Mouse (Mus musculus): ENCODE results near the gene Zp1. TPM values are rescaled to one million over a fixed set of nuclear protein-coding genes. Genes with fewer than 3 reads are reported as not detected.

Zp1 gene
- total RNA-seq, 2 experiments from 2014 or later, result not detected

GRCm38 (mm10) chr19:10892201-10892600 is 28.2 kb downstream of the Zp1 start:
- DNase-seq, result no peak
- Histone ChIP-seq H3K27ac (no peak overlapping the region), H3K4me3 (no peak overlapping the region)
- intact Hi-C loops (cut with DNase I), result no loop called here
- TF ChIP-seq CTCF (IDR thresholded peaks at IDR 0.05), result no peak

GRCm38 (mm10) chr19:10881426-10882154 is 38.8 kb downstream of the Zp1 start, which contains the start of gene Tmem109:
Gene Tmem109 (minus strand): TSS chr19:10882001.
- Histone ChIP-seq H3K4me3 (peak within 1 kb of the TSS; percentile 95), H3K27ac (peak within 1 kb of the TSS; percentile 96)
- DNase-seq, result peak; percentile 97
- TF ChIP-seq CTCF (IDR thresholded peaks at IDR 0.05), result peak; percentile 43
- intact Hi-C loops (cut with DNase I), result loop anchor here (1.0 kb wide), 1 partner anchor 14 kb away; the partner anchor contains the start of gene Prpf19

DNA sequence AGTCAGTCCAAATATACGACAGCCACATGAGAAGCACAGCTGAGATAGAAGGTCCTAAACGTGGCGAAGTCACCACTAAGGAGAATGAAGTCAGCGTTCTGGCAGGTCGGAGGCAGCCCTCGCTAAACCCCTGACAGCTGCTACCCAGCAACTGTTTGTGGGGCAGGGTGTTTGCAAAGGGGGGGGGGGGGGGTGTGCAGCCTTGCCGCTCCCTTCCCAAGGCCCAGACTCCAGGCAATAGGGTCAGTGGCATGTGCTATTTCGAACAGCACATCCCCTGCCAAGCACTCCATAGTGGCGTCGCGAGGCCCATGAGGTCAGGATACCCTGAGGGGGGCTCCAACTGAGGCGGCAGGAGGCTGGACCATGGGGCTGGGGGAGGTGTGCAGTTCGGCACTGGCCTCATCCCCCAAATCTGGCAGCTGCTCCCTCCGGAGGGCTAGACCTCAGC is 39.4 kb downstream of the Zp1 start:
- peak overlapping the region; percentile 95 for H3K4me3 ChIP-seq
- TF ChIP-seq CTCF (IDR thresholded peaks at IDR 0.05), result no peak
- intact Hi-C loops (cut with DNase I), result loop anchor here (1.0 kb wide), 1 partner anchor 14 kb away; the partner anchor contains the start of gene Prpf19
- peak; percentile 81 for DNase-seq
- H3K27ac ChIP-seq, result peak overlapping the region; percentile 96

- peak; percentile 69 for TF ChIP-seq CTCF (IDR thresholded peaks at IDR 0.05)
- Histone ChIP-seq H3K4me3 (peak overlapping the region; percentile 95), H3K27ac (peak overlapping the region; percentile 96)
- intact Hi-C loops (cut with DNase I), result no loop called here
- DNase-seq, result peak; percentile 84
These were observed 40.1 kb downstream of the Zp1 start for GRCm38 (mm10) chr19:10880085-10880974.

- H3K4me3 ChIP-seq, result peak overlapping the region; percentile 95
- peak overlapping the region; percentile 96 for H3K27ac ChIP-seq
- DNase-seq, result no peak
- intact Hi-C loops (cut with DNase I), result loop anchor here (5.0 kb wide), 2 partner anchors 91 to 166 kb away; no protein-coding TSS in a partner anchor
- no peak for TF ChIP-seq CTCF (IDR thresholded peaks at IDR 0.05)
These were observed 42.1 kb downstream of the Zp1 start for GRCm38 (mm10) chr19:10878201-10878837.

DNA sequence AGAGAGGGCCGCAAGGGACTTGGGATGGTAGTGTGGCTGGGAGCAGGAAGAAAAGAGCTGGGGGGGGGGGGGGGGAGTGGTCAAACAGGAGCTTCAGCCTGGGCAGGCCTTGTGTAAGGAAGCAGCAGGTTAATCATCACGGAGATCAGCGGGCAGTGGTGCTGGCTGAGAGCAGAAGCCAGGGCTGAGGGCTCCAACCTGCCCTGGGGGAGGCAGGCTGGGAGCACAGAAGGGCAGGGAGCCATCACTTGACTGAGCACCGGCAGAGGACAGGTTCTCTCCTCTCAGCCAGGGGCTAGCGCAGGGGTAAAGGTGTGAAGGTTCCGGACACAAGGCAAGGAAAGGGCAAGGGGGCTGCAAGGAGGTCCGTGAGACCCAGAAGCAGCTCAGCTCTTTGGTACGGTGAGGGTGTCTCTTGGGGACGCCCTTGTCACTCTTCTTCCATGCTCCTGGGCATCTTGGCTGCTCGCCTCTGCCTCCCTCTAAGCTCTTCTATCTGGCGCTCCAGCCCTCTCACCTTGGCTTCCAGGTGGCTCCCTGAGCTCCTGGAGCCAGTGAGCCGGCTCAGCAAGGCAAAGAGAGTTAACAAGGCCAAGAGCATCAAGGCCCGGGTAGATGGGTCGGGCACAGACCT is 49.0 kb downstream of the Zp1 start:
- Histone ChIP-seq H3K27ac (no peak overlapping the region), H3K4me3 (no peak overlapping the region)
- TF ChIP-seq CTCF (IDR thresholded peaks at IDR 0.05), result no peak
- no peak for DNase-seq
- intact Hi-C loops (cut with DNase I), result no loop called here

DNA sequence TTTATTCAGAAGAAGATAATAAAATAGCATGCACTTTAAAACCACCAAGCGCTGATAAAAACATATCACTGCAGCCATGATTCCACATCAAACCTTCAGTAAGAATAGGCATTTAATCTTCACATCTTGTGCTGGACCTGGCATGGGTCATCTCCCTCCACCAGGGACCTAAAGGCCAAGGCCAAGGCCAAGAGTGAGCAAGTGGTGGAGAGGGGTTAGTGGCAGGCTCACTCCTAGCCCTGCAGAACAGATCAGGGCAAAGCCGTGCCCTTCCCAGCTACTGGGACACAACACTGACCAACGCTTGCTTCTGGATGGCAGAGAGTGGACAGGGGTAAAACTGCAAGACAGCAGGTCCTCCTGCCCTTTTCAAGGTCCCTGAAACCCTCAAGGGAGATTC is 49.8 kb downstream of the Zp1 start:
- intact Hi-C loops (cut with DNase I), result no loop called here
- 0 out of 2 replicates have a peak overlapping the region, but pooled peaks have one; percentile 3 for H3K27ac ChIP-seq
- no peak overlapping the region for H3K4me3 ChIP-seq
- no peak for TF ChIP-seq CTCF (IDR thresholded peaks at IDR 0.05)
- DNase-seq, result no peak

GRCm38 (mm10) chr19:10869886-10870527 is 50.4 kb downstream of the Zp1 start, which contains the start of gene Tmem132a:
Gene Tmem132a (minus strand): TSS chr19:10869940.
- intact Hi-C loops (cut with DNase I), result no loop called here
- TF ChIP-seq CTCF (IDR thresholded peaks at IDR 0.05), result no peak
- Histone ChIP-seq H3K4me3 (peak within 1 kb of the TSS; percentile 77), H3K27ac (peak within 1 kb of the TSS; percentile 76)
- DNase-seq, result no peak

- peak; percentile 81 for DNase-seq
- intact Hi-C loops (cut with DNase I), result no loop called here
- TF ChIP-seq CTCF (IDR thresholded peaks at IDR 0.05), result peak; percentile 15; the same call in 1 of the 2 replicates
- Histone ChIP-seq H3K27ac (peak overlapping the region; percentile 76), H3K4me3 (peak overlapping the region; percentile 77)
These were observed 51.1 kb downstream of the Zp1 start for GRCm38 (mm10) chr19:10869241-10869885.

DNA sequence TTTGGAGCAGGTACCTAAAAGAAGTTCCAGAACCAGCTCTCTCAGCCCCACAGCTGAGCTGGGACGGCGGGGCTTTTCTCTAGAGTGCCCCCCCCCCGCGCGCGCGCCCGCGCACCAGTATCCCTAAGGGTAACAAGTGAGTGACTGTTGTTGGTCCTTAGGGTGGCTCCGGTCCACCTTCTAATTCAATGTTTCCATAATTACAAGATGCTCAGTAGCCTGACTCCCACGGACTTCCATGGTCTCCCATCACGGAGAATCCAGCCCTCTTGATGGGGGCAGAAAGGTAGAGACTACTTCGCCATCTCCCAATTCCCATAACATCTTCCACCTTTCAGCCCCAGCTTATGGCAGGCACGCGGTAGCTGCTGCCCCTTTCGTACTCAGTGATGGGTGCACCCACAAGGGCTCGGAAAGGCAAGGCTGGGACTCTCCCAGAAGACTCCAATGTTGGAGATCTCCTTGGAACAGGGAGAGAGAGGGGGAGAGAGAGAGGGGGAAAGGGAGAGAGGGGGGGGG is 51.8 kb downstream of the Zp1 start:
- DNase-seq, result no peak
- TF ChIP-seq CTCF (IDR thresholded peaks at IDR 0.05), result no peak
- no peak overlapping the region for H3K27ac ChIP-seq
- H3K4me3 ChIP-seq, result peak overlapping the region; percentile 77
- intact Hi-C loops (cut with DNase I), result no loop called here

Data from gastrocnemius, adult 2 months (tissue).